Mouse (Mus musculus): Measurements from ENCODE around the gene Lmbrd2. TPM values are rescaled to one million over a fixed set of nuclear protein-coding genes. Genes with fewer than 3 reads are reported as not detected.

Lmbrd2 gene
- polyA plus RNA-seq (2017; shearing (Covaris generic)), result 1 to 10 TPM; 1.1 to 1.7 TPM

GRCm38 (mm10) chr15:9140252-9140680 is at the start of gene Lmbrd2:
Gene Lmbrd2, plus strand, starts transcription at chr15:9140550.

GRCm38 (mm10) chr15:9155325-9155724 is 15.0 kb downstream of the Lmbrd2 start, which contains the start of gene Skp2:
Gene Skp2, minus strand, starts transcription at chr15:9155425.

Other genes with a start within 250 kb of the Lmbrd2 start
- gene Ranbp3l, start 172.6 kb upstream of the Lmbrd2 start, polyA plus RNA-seq (2017; shearing (Covaris generic)), result 1 to 10 TPM in 1 of 2 experiments, under 1 TPM in 1; 0.11 to 1.3 TPM
- gene Nadk2, start 69.3 kb upstream of the Lmbrd2 start, polyA plus RNA-seq (2017; shearing (Covaris generic)), result 10 to 100 TPM; 15.4 to 17.9 TPM
- gene Skp2, start 14.9 kb downstream of the Lmbrd2 start, polyA plus RNA-seq (2017; shearing (Covaris generic)), result 1 to 10 TPM; 5.3 to 7.0 TPM
- gene Ugt3a1, start 136.3 kb downstream of the Lmbrd2 start, polyA plus RNA-seq (2017; shearing (Covaris generic)), result under 1 TPM in 1 of 2 experiments, not detected in 1; 0.12 TPM
- not detected for gene Ugt3a2, start 195.0 kb downstream of the Lmbrd2 start, polyA plus RNA-seq (2017; shearing (Covaris generic))